Mouse (Mus musculus) liver, embryonic 14.5 days (tissue): ENCODE data around the gene RPS10-NUDT3. TPM values are rescaled to one million over a fixed set of nuclear protein-coding genes. Genes with fewer than 3 reads are reported as not detected.

ENCODE experiments used
- ATAC-seq: fragments of 200-750 bp; cut with Nextera tagmentation; 2 replicates; pipeline ENCODE4 v1.8.0; 2017; ENCODE audit warnings: moderate number of reproducible peaks, mild to moderate bottlenecking, moderate library complexity; ENCODE audit not compliant: insufficient read depth
- DNase-seq, 3 experiments: peaks; one replicate each; pipeline ENCODE4 v3.0.0-alpha.2; 2012 to 2013; ENCODE audit warnings: low read depth in 3 of 3, low spot score in 3 of 3
- H3K27ac ChIP-seq: fragments of 300-500 bp; sonication (generic); 2 replicates; pipeline ENCODE4 v1.5.1; 2014; ENCODE audit warnings: moderate library complexity, mild to moderate bottlenecking, control low read depth, inconsistent platforms
- H3K27me3 ChIP-seq: fragments of 300-500 bp; sonication (generic); 2 replicates; pipeline ENCODE4 v1.6.1; 2014; ENCODE audit warnings: mild to moderate bottlenecking, low read length, moderate library complexity; ENCODE audit not compliant: control insufficient read depth, insufficient read depth
- H3K36me3 ChIP-seq: fragments of 300-500 bp; sonication (generic); replicated peaks from 2 replicates; pipeline ENCODE4 v1.6.1; 2014; ENCODE audit warnings: low read depth; ENCODE audit not compliant: control insufficient read depth, insufficient read depth
- H3K4me1 ChIP-seq, 2 experiments: fragments of 200-500 bp in 1 of 2; fragments of 300-500 bp in 1 of 2; sonication (generic) in 1 of 2; replicated peaks; 2 replicates each; pipeline ENCODE4 v1.6.1; 2012 to 2014; ENCODE audit warnings: antibody characterized with exemption in 1 of 2, inconsistent platforms in 1 of 2, low read length in 1 of 2; ENCODE audit not compliant: control insufficient read depth in 2 of 2, insufficient read depth in 2 of 2
- H3K4me2 ChIP-seq: fragments of 300-500 bp; sonication (generic); 2 replicates; pipeline ENCODE4 v1.6.1; 2014; ENCODE audit warnings: low read depth, mild to moderate bottlenecking, control low read depth, moderate library complexity
- H3K4me3 ChIP-seq, 2 experiments: fragments of 200-500 bp in 1 of 2; fragments of 300-500 bp in 1 of 2; sonication (generic) in 1 of 2; 2 replicates each; pipeline ENCODE4 v1.5.1; 2012 to 2014; ENCODE audit warnings: low read depth in 2 of 2, low read length in 2 of 2, mild to moderate bottlenecking in 2 of 2, control low read depth in 1 of 2, inconsistent platforms in 1 of 2, moderate library complexity in 1 of 2; ENCODE audit not compliant: insufficient read depth in 1 of 2
- H3K9ac ChIP-seq: fragments of 300-500 bp; sonication (generic); replicated peaks from 2 replicates; pipeline ENCODE4 v1.6.1; 2014; ENCODE audit warnings: mild to moderate bottlenecking, control low read depth, moderate library complexity
- H3K9me3 ChIP-seq: fragments of 300-500 bp; sonication (generic); 2 replicates; pipeline ENCODE4 v1.6.1; 2016; ENCODE audit warnings: low read length, mixed read lengths; ENCODE audit not compliant: control insufficient read depth
- CTCF ChIP-seq: IDR thresholded peaks from 2 replicates; pipeline ENCODE4 v1.5.1; 2016; ENCODE audit warnings: antibody characterized with exemption, low read depth, control low read depth
- EP300 ChIP-seq: IDR thresholded peaks from 2 replicates; pipeline ENCODE4 v1.6.1; 2016; ENCODE audit warnings: antibody characterized with exemption, low read depth
- WGBS: fragments of 180-500 bp; shearing (Covaris S2); extraction: QIAGEN DNeasy Blood & Tissue Kit; methylation state at CpG from one replicate; pipeline ENCODE4 v1.1.7; 2014; ENCODE audit not compliant: insufficient replicate concordance; 5-methylcytosine and 5-hydroxymethylcytosine counted together
- polyA plus RNA-seq, 2 experiments: library from polyadenylated mRNA; depleted of rRNA in 1 of 2; stranded (reverse) in 1 of 2; unstranded in 1 of 2; fragments of >200 nt; fragmentation: Nextera tagmentation in 1 of 2; extraction: Ambion mirVana in 1 of 2; gene quantifications; 2 replicates each; pipeline versions ENCODE4 v1.2.1 to v1.2.3; 2012 to 2014

RPS10-NUDT3 gene
- polyA plus RNA-seq, 2 experiments, result not detected

GRCm38 (mm10) chr17:27656011-27656399 lies 21.0 kb upstream of the RPS10-NUDT3 start:
- H3K9me3 ChIP-seq, result no peaks in the 10 kb centered on the region
- ATAC-seq, result no peak
- TF ChIP-seq CTCF, result no peak
- no peak for TF ChIP-seq EP300
- H3K27me3 ChIP-seq, result peaks cover 34% of the 10 kb centered on the region
- no peak overlapping the region for H3K9ac ChIP-seq
- DNase-seq, result no peak
- H3K4me1 ChIP-seq, result peaks cover 0 to 6% of the 10 kb centered on the region in 2 experiments; a peak in 2 of 4 replicates
- H3K4me3 ChIP-seq, result no peak overlapping the region
- H3K36me3 ChIP-seq, result no peaks in the 10 kb centered on the region
- H3K27ac ChIP-seq, result no peak overlapping the region
- H3K4me2 ChIP-seq, result no peak overlapping the region; the same call in 1 of the 2 replicates
- 2% methylated on average over 13 of the region's 14 CpGs for WGBS

- TF ChIP-seq CTCF, result no peak
- TF ChIP-seq EP300, result no peak
- WGBS, result 3% methylated on average over 59 of the region's 65 CpGs
- Histone ChIP-seq H3K4me3 (peak within 1 kb of the TSS in 1 of 2 experiments; percentile 30; a peak in 2 of 4 replicates), H3K9me3 (no peaks in the 10 kb centered on the region), H3K4me1 (peaks cover 0 to 6% of the 10 kb centered on the region in 2 experiments; a peak in 2 of 4 replicates), H3K27me3 (peaks cover 34% of the 10 kb centered on the region), H3K4me2 (peak within 1 kb of the TSS; percentile 46), H3K9ac (no peak within 1 kb of the TSS), H3K27ac (no peak within 1 kb of the TSS), H3K36me3 (no peaks in the 10 kb centered on the region)
- no peak for ATAC-seq
- DNase-seq, result no peak
Observed at GRCm38 (mm10) chr17:27655089-27656010, 20.3 kb upstream of the RPS10-NUDT3 start, which contains the start of gene Pacsin1. Gene Pacsin1, plus strand, starts transcription at chr17:27655509.

GRCm38 (mm10) chr17:27653253-27653959 lies 18.4 kb upstream of the RPS10-NUDT3 start:
- Histone ChIP-seq H3K4me3 (no peak overlapping the region), H3K9me3 (no peaks in the 10 kb centered on the region), H3K27ac (no peak overlapping the region), H3K27me3 (peaks cover 34% of the 10 kb centered on the region), H3K36me3 (no peaks in the 10 kb centered on the region), H3K9ac (no peak overlapping the region), H3K4me1 (peaks cover 0 to 6% of the 10 kb centered on the region in 2 experiments; a peak in 2 of 4 replicates), H3K4me2 (no peak overlapping the region)
- 30% methylated on average over 10 of the region's 10 CpGs for WGBS
- DNase-seq (no peak), ATAC-seq (no peak)
- TF ChIP-seq CTCF (no peak), EP300 (no peak)

GRCm38 (mm10) chr17:27652046-27652790 lies 17.2 kb upstream of the RPS10-NUDT3 start:
- ATAC-seq, result no peak
- H3K4me2 ChIP-seq, result no peak overlapping the region

More at GRCm38 (mm10) chr17:27652046-27652790, 17.2 kb upstream of the RPS10-NUDT3 start:
- no peaks in the 10 kb centered on the region for H3K36me3 ChIP-seq
- no peak for DNase-seq
- TF ChIP-seq CTCF (peak; percentile 4; the same call in 1 of the 2 replicates), EP300 (no peak)
- WGBS, result 56% methylated on average over 23 of the region's 23 CpGs
- no peak overlapping the region for H3K4me3 ChIP-seq
- no peaks in the 10 kb centered on the region for H3K9me3 ChIP-seq
- H3K27ac ChIP-seq, result no peak overlapping the region
- peaks cover 0 to 6% of the 10 kb centered on the region in 2 experiments; a peak in 2 of 4 replicates for H3K4me1 ChIP-seq
- peaks cover 31% of the 10 kb centered on the region for H3K27me3 ChIP-seq
- H3K9ac ChIP-seq, result no peak overlapping the region
